Mouse (Mus musculus): Measurements from ENCODE around the gene Fchsd2.

Gene Fchsd2

GRCm38 (mm10) chr7:101092618-101093017, at the start of gene Fchsd2:
Fchsd2 (plus strand) TSS chr7:101092863.
- Histone ChIP-seq H3K36me3 (ENCODE audit: insufficient read depth, low read length) (no peaks in the 10 kb centered on the region), H3K9me3 (ENCODE audit: low read length) (no peaks in the 10 kb centered on the region), H3K4me3 (replicated peaks; ENCODE audit: low read length) (no peak within 1 kb of the TSS), H3K27me3 (ENCODE audit: insufficient read depth, low read length) (peaks cover 4% of the 10 kb centered on the region; the same call in 1 of the 2 replicates), H3K4me1 (replicated peaks; ENCODE audit: low read depth, low read length) (peaks cover 22% of the 10 kb centered on the region)
- no peak for TF ChIP-seq NANOG (IDR thresholded peaks at IDR 0.05; ENCODE audit: borderline replicate concordance, low read length)
- TF ChIP-seq CTCF (conservative IDR thresholded peaks at IDR 0.05; ENCODE audit: low read length): no peak
- no peak for TF ChIP-seq POU5F1 (IDR thresholded peaks at IDR 0.05; ENCODE audit: borderline replicate concordance, low read length)

GRCm38 (mm10) chr7:101043846-101044541, 48.7 kb upstream of the Fchsd2 start:
- Histone ChIP-seq H3K27me3 (ENCODE audit: insufficient read depth, low read length) (peaks cover 4% of the 10 kb centered on the region; the same call in 1 of the 2 replicates), H3K36me3 (ENCODE audit: insufficient read depth, low read length) (no peaks in the 10 kb centered on the region), H3K4me3 (replicated peaks; ENCODE audit: low read length) (no peak overlapping the region), H3K9me3 (ENCODE audit: low read length) (no peaks in the 10 kb centered on the region), H3K4me1 (replicated peaks; ENCODE audit: low read depth, low read length) (peaks cover 10% of the 10 kb centered on the region)
- TF ChIP-seq POU5F1 (IDR thresholded peaks at IDR 0.05; ENCODE audit: borderline replicate concordance, low read length) (no peak), NANOG (IDR thresholded peaks at IDR 0.05; ENCODE audit: borderline replicate concordance, low read length) (no peak), CTCF (conservative IDR thresholded peaks at IDR 0.05; ENCODE audit: low read length) (no peak)

GRCm38 (mm10) chr7:101048247-101048646, 44.4 kb upstream of the Fchsd2 start:
- Histone ChIP-seq H3K9me3 (ENCODE audit: low read length) (no peaks in the 10 kb centered on the region), H3K27me3 (ENCODE audit: insufficient read depth, low read length) (peaks cover 4% of the 10 kb centered on the region; the same call in 1 of the 2 replicates), H3K4me1 (replicated peaks; ENCODE audit: low read depth, low read length) (peaks cover 29% of the 10 kb centered on the region), H3K4me3 (replicated peaks; ENCODE audit: low read length) (no peak overlapping the region), H3K36me3 (ENCODE audit: insufficient read depth, low read length) (no peaks in the 10 kb centered on the region)
- TF ChIP-seq POU5F1 (IDR thresholded peaks at IDR 0.05; ENCODE audit: borderline replicate concordance, low read length): no peak
- TF ChIP-seq NANOG (IDR thresholded peaks at IDR 0.05; ENCODE audit: borderline replicate concordance, low read length): no peak
- no peak for TF ChIP-seq CTCF (conservative IDR thresholded peaks at IDR 0.05; ENCODE audit: low read length)

GRCm38 (mm10) chr7:101049326-101050087, 43.2 kb upstream of the Fchsd2 start:
- no peaks in the 10 kb centered on the region for H3K9me3 ChIP-seq (ENCODE audit: low read length)

GRCm38 (mm10) chr7:101050724-101051550, 41.7 kb upstream of the Fchsd2 start:
- no peaks in the 10 kb centered on the region for H3K36me3 ChIP-seq (ENCODE audit: insufficient read depth, low read length)
- H3K4me3 ChIP-seq (replicated peaks; ENCODE audit: low read length): no peak overlapping the region
- no peak for TF ChIP-seq NANOG (IDR thresholded peaks at IDR 0.05; ENCODE audit: borderline replicate concordance, low read length)
- no peak for TF ChIP-seq POU5F1 (IDR thresholded peaks at IDR 0.05; ENCODE audit: borderline replicate concordance, low read length)
- no peak for TF ChIP-seq CTCF (conservative IDR thresholded peaks at IDR 0.05; ENCODE audit: low read length)
- peaks cover 4% of the 10 kb centered on the region; the same call in 1 of the 2 replicates for H3K27me3 ChIP-seq (ENCODE audit: insufficient read depth, low read length)
- peaks cover 41% of the 10 kb centered on the region for H3K4me1 ChIP-seq (replicated peaks; ENCODE audit: low read depth, low read length)
- no peaks in the 10 kb centered on the region for H3K9me3 ChIP-seq (ENCODE audit: low read length)

More at GRCm38 (mm10) chr7:101049326-101050087, 43.2 kb upstream of the Fchsd2 start:
- Histone ChIP-seq H3K4me1 (replicated peaks; ENCODE audit: low read depth, low read length) (peaks cover 35% of the 10 kb centered on the region), H3K36me3 (ENCODE audit: insufficient read depth, low read length) (no peaks in the 10 kb centered on the region), H3K27me3 (ENCODE audit: insufficient read depth, low read length) (peaks cover 4% of the 10 kb centered on the region; the same call in 1 of the 2 replicates), H3K4me3 (replicated peaks; ENCODE audit: low read length) (no peak overlapping the region)
- TF ChIP-seq NANOG (IDR thresholded peaks at IDR 0.05; ENCODE audit: borderline replicate concordance, low read length): no peak
- no peak for TF ChIP-seq CTCF (conservative IDR thresholded peaks at IDR 0.05; ENCODE audit: low read length)
- TF ChIP-seq POU5F1 (IDR thresholded peaks at IDR 0.05; ENCODE audit: borderline replicate concordance, low read length): no peak

GRCm38 (mm10) chr7:101051551-101052221, 41.0 kb upstream of the Fchsd2 start:
- no peaks in the 10 kb centered on the region for H3K36me3 ChIP-seq (ENCODE audit: insufficient read depth, low read length)
- peaks cover 41% of the 10 kb centered on the region for H3K4me1 ChIP-seq (replicated peaks; ENCODE audit: low read depth, low read length)
- H3K9me3 ChIP-seq (ENCODE audit: low read length): no peaks in the 10 kb centered on the region
- H3K27me3 ChIP-seq (ENCODE audit: insufficient read depth, low read length): peaks cover 4% of the 10 kb centered on the region; the same call in 1 of the 2 replicates
- H3K4me3 ChIP-seq (replicated peaks; ENCODE audit: low read length): no peak overlapping the region
- TF ChIP-seq CTCF (conservative IDR thresholded peaks at IDR 0.05; ENCODE audit: low read length): peak; percentile 85
- no peak for TF ChIP-seq POU5F1 (IDR thresholded peaks at IDR 0.05; ENCODE audit: borderline replicate concordance, low read length)

- H3K27me3 ChIP-seq (ENCODE audit: insufficient read depth, low read length): peaks cover 4% of the 10 kb centered on the region; the same call in 1 of the 2 replicates
- H3K36me3 ChIP-seq (ENCODE audit: insufficient read depth, low read length): no peaks in the 10 kb centered on the region
- TF ChIP-seq POU5F1 (IDR thresholded peaks at IDR 0.05; ENCODE audit: borderline replicate concordance, low read length) (no peak), CTCF (conservative IDR thresholded peaks at IDR 0.05; ENCODE audit: low read length) (no peak)
- H3K4me1 ChIP-seq (replicated peaks; ENCODE audit: low read depth, low read length): peaks cover 41% of the 10 kb centered on the region
- no peak overlapping the region for H3K4me3 ChIP-seq (replicated peaks; ENCODE audit: low read length)
- no peaks in the 10 kb centered on the region for H3K9me3 ChIP-seq (ENCODE audit: low read length)
Measured at GRCm38 (mm10) chr7:101053136-101053535, 39.5 kb upstream of the Fchsd2 start.
